Mouse (Mus musculus): ENCODE results near the gene Gm10203.
"Not testable (repeated sequence)": the region's sequence is repeated elsewhere in the genome, so short reads cannot be mapped to it uniquely, and the experiment has no call there.

Gm10203 gene

DNA sequence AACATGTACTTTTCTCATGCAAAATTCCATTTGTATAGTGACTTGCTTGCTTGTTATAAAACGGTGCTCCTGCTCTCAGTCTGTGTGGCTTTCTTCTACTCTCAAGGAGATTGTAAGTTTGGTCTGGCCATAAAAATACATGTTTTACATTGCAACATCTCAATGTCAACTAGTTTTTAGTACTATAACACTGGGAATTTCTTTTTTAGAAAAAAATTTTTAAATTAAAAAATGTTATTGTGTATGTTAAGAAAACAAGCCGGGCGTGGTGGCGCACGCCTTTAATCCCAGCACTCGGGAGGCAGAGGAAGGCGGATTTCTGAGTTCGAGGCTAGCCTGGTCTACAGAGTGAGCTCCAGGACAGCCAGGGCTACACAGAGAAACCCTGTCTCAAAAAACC is at the start of gene Gm10203:
TSS of gene Gm10203 (plus strand) at position 301 of the 400 bp plus-strand sequence.
- not testable (repeated sequence) for DNase-seq (ENCODE audit: low spot score in 2 of 2)

DNA sequence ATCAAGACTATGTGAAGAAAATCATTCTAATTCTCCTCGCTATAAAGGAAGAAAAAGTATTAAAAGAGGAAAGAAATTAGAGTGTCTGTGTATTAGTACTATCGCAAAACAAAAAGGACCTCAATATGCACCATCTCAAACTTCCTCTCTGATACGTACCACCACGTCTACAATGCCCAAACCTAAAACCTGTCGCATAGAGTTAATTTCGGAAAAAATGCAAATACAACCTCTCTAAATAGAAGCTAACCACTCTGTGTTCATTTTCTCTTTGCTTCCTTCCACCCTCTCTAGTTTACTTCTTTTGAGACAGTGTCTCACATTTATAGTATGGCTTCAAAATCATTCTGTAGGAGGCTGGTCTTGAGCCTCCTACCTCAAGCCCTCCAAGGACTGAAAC is 37.6 kb upstream of the Gm10203 start:
- DNase-seq (ENCODE audit: low spot score in 2 of 2), result no peak

DNA sequence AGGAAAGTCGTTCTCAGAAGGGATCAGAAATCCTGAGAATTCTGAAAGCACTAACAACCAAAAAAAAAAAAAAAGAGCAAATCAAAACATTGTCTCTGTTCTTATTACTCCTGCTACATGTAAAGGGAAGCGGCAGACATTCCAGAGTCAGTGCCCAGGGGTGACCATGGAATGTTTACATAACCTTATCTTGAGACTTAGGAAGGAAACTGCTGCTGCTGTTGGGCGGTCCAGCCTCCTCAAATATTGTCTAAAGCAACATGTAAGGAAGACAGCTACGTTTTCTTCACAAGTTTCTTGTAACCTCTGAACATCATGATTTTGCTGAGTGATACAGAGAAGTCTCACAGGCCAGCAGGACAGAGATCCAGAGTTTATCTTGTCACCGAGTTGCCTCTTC is 36.5 kb upstream of the Gm10203 start:
- DNase-seq (ENCODE audit: low spot score in 2 of 2), result no peak

DNA sequence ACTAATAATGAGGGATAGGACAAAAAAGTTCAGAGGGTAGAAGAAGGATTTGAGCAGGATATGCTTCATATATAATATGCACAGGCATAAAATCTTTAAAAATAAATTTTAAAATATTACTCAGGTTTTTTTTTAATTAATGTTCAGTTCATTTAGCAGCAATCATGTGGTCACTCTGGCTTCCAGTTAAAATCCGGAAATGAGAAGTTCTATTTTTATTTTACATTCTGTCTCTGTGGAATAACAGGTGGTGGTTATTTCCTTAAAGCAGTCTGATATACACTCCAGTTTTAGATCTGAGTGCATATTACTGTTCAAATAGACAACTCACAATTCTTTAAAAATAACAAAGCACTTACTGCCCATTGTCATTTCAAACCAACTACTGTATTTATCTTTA is 35.4 kb upstream of the Gm10203 start:
- no peak for DNase-seq (ENCODE audit: low spot score in 2 of 2)

DNA sequence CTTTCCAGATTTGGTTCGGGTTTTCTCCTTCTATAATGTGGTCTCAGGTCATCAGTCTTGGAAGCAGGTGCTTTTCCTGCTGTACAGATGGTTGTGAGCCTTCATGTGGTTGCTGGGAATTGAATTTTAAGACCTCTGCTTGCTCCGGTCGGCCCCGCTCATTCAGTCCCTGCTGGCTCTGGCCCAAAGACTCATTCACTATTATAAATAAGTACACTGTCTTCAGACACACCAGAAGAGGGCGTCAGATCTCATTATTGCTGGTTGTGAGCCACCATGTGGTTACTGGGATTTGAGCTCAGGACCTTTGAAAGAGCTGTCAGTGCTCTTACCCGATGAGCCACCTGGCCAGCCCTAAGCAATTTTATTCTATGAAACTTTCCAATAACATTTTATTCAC is 34.6 kb upstream of the Gm10203 start:
- no peak for DNase-seq (ENCODE audit: low spot score in 2 of 2)

DNA sequence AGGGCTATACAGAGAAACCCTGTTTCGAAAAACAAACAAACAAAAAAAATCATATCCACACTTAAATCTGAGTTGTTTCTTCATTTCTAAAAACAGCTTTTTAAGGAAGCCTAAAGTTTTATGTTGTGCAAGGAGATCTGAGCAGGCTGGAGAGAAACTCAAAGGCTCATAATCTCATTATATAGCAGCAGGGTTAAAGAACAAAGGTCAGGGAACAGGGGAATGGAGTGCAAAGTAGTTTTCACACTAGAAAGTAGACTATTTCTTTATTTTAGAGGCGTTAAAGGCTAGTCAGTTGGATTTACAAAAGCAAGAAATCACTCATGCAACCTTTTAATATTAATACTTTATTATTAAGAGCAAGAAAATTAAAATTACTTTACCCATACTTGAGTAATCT is 33.7 kb upstream of the Gm10203 start:
- no peak for DNase-seq (ENCODE audit: low spot score in 2 of 2)

DNA sequence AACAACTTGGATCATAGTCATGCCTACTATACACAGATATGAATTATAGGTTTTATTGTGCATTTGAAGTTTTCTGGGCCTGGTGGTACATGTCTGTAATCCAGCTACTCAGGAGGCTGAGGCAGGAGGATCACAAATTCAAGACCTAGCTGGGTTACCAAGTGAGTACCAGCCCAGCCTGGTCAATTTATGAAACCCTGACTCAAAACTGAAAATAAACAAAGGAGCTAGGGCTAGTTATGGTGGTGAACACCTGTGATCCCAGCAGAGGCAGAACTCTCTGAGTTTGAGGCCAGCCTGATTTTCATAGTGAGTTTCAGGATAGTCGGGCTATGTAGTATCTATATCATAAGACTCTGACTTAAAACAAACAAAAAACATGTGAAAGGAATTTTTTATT is 32.7 kb upstream of the Gm10203 start:
- no peak for DNase-seq (ENCODE audit: low spot score in 2 of 2)

DNA sequence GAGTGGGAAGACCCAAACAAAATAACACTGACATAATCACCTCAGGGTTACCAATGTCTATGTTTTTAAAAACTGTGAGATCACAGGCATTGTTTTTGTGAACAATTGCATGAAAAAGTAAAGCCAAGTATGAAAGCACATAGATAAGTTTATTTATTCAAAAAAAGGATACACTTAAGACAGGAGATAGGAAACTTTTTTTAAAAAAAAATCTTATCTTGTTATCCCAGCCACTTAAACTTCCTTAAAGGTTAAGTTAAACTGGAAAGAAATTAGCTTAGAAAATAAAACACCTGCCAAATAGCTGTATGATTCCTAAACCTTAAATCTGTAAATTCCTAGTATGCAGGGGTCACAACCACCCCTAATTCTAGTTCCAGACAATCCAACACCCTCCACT is 31.0 kb upstream of the Gm10203 start:
- no peak for DNase-seq (ENCODE audit: low spot score in 2 of 2)

DNA sequence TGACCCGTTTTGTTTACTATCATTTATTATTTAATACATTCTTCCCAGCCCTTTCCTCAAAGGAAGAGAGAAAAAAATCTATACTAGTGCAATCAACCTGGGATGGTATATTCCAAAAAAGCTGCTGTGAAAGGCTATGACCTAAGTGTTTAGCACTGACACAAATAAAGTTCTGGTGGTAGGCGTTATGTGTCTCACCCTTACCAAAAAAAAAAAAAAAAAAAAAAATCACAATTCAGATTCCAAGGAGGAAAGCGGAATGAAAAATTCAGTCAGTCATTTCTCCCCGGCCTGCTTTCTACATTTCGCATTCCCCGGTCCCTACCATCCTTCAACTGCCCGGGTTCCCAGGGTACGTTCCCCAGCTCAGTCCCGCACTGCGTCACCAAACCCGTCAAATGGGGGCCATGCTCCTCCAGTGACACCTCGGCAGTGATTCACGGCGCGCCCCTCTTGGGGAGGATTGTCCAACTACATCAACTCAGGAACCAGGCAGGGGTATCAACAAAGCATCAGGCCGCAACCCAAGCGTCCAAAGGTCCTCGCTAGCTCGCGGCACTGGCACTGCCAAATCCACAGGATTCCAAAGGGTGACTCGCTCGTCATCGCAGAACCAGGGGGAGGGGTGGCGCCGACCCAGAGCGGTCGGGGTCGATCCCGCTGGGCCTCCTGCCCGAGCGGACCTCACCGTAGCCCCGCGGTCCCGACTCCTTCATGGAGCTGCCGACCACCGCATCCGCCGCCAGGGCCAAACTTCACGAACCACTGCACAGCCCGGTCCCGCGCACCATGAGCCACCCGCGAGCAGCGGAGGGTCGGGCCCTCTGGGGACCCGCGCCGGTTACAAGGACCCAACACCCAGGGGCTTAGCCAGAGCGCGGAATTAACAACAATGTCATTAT is 29.5 kb upstream of the Gm10203 start:
- peak; percentile 24 to 71 for DNase-seq (ENCODE audit: low spot score in 2 of 2)

DNA sequence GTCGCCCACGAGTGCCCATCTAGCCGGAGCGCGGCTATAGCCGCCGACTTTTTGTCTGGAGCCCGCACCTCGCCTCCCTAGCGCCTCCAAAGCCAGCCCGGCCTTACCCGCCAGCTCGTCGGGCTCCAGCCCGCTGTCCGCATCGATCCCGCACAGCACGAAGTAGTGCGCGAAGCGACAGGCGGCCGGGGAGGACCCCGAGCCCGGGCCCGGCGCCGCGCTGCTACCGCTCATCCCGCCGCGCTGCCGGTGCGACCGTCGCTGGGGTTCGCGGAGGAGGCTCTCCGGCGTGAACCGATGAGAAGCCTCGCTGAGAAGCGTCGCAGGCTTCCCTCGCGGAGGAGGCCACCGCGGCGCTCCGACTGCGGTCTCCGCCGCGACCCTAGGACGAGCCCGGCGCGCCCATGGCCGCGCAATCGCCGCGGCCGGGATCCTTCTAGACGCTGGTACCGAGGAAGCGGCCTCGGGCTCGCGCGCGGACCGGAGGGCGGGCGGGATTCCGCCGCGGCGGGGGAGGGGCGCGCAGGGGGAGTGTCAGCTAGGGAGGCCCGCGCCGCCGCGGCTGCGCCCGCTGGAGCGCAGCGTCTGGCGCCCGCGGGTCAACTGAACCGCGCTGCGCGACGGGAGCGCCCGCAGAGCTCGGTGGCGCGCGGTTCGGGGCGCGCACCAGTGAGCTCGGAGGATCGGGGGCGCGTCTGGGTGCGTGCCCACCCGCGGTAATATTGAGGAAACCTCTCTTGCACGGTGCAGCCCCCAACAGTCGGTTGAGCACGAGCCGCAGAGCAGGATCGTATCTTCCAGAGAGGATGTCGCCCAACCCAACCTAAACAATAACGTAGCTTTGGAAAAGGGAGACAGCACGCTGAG is 28.7 kb upstream of the Gm10203 start, which contains the start of gene Dennd5b:
TSS of gene Dennd5b (minus strand) at position 605 of the 867 bp plus-strand sequence.
- peak; percentile 43 to 71 for DNase-seq (ENCODE audit: low spot score in 2 of 2)

DNA sequence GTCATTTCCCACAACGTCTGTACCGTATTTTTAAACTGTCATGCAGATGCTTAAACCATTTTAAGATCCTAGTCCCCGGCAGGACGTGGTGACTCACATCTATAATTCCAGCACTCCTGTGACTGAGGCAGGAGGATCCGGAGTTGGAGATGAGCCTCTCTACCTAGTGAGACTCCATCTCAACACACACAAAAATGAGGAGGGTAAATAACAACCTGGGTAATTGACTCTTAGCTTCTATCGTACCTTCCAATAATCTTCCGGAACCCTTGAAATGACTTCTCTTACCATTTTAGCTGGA is 28.1 kb upstream of the Gm10203 start:
- DNase-seq (ENCODE audit: low spot score in 2 of 2), result no peak

DNA sequence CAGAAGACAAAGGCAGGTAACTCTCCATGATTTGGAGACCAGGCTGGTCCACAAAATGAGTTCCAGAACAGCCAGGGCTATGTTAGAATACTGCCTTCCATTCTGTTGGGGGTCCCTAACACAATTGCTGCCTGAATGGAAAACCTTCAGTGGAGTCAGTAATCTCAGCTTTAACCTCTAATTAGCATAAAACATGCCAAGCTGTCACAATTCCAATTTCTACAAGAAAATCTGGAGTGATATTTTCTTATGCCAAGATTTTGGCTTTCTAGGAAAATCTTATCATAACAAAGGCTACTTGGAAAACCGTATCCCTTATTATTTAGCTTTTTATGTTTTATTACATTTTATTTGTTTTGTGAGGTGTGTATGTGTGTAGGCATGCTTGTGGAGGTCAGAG is 26.5 kb upstream of the Gm10203 start:
- no peak for DNase-seq (ENCODE audit: low spot score in 2 of 2)

DNA sequence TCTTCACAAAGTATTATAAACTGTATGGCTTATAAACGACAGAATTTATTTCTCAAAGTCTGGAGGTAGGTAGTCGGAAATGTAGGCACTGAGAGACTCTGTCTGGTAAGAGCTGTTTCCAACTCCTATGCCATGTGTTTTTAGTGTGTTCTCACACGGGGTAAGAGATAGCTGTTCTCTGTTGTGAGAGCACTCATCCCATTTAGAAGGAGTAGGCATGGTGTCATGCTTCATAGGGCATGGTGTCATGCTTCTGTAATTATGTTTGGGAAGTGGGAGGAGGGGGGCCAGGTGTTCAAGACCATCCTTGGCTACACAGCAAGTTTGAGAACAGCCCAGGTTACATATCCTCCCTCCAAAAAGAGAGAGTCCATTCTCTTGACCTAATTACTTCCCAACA is 22.4 kb upstream of the Gm10203 start:
- no peak for DNase-seq (ENCODE audit: low spot score in 2 of 2)

DNA sequence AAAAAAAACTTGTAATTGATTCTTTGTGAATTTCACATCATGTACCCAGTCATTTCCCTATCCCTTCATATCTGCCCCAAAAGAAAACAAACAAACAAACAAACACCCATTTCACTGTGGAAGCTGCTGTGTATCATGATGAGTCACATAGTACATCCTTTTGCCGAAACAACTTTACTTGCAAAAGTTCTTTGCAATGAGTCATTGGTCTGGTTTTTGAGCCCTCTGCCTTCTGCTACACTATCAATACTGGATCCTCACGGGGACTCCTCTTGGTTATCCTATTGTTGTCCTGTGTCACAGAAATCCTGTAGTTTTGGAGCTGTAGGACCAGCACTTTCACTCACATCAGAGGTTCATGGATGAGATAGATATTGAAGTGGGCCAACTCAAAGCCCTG is 21.1 kb upstream of the Gm10203 start:
- DNase-seq (ENCODE audit: low spot score in 2 of 2), result no peak

DNA sequence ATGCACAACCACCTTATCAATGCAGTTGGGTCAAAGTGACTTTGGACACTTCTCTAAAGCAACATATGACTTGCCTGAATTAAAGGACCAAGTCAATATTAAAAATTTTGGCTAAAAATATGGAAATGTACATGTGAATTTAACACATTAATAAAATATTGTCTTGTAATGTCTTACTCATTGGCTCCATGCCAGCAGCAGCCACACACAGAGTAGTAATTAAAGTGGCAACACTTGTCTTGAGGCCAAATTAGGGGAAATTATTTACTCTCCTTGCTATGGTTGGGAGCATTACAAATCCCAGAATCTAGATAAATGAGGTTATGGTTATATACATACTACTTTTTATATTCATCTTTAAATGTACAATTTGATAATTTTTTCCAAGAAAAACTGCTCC is 13.0 kb upstream of the Gm10203 start:
- DNase-seq (ENCODE audit: low spot score in 2 of 2), result no peak

DNA sequence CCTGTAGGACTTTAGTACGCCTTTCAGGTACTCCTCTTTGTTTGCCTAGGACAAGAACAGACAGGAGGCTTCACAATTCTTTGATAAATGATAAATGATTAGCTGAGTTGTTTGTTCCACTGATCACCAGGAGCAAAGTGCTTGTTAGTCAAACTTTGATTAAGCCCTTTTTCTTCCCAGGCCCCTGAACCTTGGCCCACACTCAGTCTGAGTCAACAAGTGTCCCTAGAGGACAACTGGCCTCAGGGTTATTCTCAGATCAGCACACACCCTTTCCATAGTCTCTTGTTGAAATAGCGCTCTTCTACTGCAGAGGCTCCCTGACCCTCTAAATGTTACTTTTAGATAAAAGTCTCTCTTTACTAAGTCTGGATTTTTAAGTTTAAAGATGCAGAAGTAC is 11.0 kb upstream of the Gm10203 start:
- no peak for DNase-seq (ENCODE audit: low spot score in 2 of 2)

DNA sequence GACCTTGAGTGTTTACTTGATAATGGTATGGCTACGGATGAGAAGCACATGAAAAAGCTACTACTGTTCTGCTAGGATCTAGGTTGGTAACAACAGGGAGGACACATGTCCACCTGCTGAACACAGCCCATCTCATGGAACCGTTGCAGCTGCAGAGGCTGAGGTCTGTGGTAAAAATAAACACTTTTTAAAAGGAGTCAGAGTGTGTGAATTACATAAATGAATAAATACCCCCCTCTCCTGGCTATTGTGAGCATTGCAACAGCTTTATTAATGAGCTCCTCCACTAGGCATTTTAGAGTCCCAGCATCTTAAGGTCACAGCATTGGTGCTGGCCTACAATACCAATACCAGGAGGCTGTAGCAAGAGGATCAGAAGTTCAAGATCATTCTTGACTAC is 10.1 kb upstream of the Gm10203 start:
- DNase-seq (ENCODE audit: low spot score in 2 of 2), result peak; percentile 32 to 73

DNA sequence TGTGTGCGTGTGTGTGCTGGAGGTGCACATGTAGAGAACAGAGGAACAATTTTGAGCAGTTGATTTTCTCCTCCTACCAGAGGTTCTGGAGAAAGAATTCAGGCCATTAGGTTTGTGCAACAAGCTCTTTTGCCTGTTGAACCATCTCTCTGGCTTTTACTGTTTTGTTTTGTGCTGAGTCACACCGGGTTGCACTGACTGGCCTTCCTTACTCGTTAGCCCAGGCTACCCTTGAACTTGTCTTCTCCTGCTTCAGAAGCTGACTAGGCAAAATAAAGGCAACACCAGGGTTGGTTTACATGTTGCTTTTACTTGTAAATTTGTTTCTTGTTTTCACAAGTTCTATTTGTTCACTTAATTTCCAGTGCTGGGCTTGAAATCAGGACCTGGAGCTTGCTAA is 6.9 kb upstream of the Gm10203 start:
- no peak for DNase-seq (ENCODE audit: low spot score in 2 of 2)

DNA sequence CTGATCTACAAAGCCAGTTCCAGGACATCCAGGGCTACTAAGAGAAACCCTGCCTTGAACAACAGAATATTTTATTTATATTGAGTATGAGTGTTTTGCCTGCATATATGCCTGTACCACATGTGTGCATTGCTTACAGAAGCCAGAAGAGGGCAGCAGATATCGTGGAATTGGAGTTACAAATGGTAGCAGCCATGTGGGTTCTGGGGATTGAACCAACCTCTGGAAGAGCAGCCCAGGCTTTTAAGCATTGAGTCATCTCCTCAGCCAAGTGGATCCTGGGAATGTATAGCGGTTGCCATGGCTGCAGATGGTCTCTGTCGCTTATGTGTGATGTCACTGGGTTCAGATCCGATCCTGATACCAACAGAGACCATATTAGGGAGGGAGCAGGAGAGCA is 3.3 kb upstream of the Gm10203 start:
- peak; percentile 45 to 75 for DNase-seq (ENCODE audit: low spot score in 2 of 2)

DNA sequence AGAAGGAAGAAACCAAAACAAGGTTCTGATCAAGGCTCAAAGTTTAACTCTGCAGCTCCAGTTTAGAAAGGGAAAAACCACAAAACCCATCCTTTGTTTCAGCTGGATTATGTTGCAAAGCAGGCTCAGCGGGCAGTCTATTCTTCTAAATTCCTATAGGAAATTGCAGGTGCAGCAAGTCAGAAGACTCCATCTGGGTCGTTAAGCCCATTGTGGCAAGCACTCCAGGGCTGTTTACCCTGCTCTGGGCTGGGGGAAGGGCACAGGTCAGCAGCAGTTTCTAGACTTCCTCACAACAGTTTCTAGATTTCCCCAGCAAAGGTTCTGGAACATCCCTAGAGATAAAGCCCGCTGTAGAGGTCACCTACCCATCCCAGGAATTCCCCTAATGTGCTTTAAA is 1.1 kb downstream of the Gm10203 start:
- DNase-seq (ENCODE audit: low spot score in 2 of 2), result no peak

DNA sequence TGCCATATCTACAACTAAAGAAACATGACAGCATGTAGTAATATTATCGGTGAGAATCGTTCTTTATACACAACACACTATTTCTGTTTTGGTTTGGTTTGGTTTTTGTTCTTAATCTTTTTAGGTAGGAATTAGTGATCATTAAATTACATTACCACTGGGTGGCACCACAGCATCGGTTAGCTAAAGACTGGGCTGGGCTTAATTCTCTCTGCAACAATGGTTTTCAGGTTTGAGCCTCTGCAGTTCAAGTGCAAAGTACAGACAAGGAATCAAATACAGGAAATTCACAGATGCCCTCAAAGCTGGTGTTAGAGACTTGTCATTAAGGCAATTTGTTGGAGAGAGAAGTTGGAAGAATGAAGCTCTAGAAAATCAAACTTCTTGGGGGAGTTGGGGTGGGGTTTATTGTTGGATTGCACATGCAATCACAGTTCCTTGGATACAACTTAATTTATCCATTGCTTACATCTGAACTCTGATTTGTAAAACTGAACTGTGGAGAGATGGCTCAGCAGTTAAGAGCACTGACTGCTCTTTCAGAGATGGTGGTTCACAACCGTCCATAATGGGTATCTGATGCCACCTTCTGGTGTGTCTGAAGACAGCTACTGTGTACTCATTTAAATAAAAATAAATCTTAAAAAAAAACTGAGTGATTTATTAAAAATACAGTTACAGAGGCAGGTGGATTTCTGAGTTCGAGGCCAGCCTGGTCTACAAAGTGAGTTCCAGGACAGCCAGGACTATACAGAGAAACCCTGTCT is 2.5 kb downstream of the Gm10203 start:
- no peak for DNase-seq (ENCODE audit: low spot score in 2 of 2)
